In genomic region chr10:80180288-80180687, GRCm38 (mm10) we compare ENCODE assay signal across 9 mouse cellular contexts. TPM values are rescaled to one million over a fixed set of nuclear protein-coding genes. Genes with fewer than 3 reads are reported as not detected.
DNase-seq lines count a peak whose midpoint lies in the region; ATAC-seq and TF ChIP-seq lines count a peak whose summit lies in the region.
"Had no signal": no experiment of that assay in that cellular context is flagged by ENCODE, and none has a peak within 500 bp of the region (broad histone marks: within the 10 kb centered on the region; RNA-seq: fewer than 3 reads in every experiment).

No protein-coding gene starts in this region.

- 50% methylated on average over 6 of the region's 6 CpGs for WGBS in kidney, embryonic 16.5 days
- WGBS in kidney, adult 2 months, result 67% methylated on average over 6 of the region's 6 CpGs
- WGBS in embryonic facial prominence, embryonic 13.5 days, result 34% methylated on average over 6 of the region's 6 CpGs
- 45% methylated on average over 6 of the region's 6 CpGs for WGBS in hindbrain, embryonic 14.5 days
- 30% methylated on average over 6 of the region's 6 CpGs for WGBS in midbrain, embryonic 16.5 days

- no peaks in the 10 kb centered on the region for H3K9me3 ChIP-seq in kidney, embryonic 16.5 days (ENCODE audit: low read length)
- no peaks in the 10 kb centered on the region for H3K9me3 ChIP-seq in embryonic facial prominence, embryonic 13.5 days
- no peaks in the 10 kb centered on the region for H3K9me3 ChIP-seq in hindbrain, embryonic 14.5 days (ENCODE audit: control insufficient read depth, low read length)
- no peaks in the 10 kb centered on the region for H3K9me3 ChIP-seq in midbrain, embryonic 16.5 days (replicated peaks; ENCODE audit: control insufficient read depth, low read length, poor library complexity, severe bottlenecking)

- no peaks in the 10 kb centered on the region for H3K27me3 ChIP-seq in kidney, embryonic 16.5 days (ENCODE audit: insufficient read depth, low read length)
- H3K27me3 ChIP-seq in kidney, adult 2 months (replicated peaks; ENCODE audit: control insufficient read depth, insufficient read depth, low read length), result no peaks in the 10 kb centered on the region; the same call in 1 of the 2 replicates
- no peaks in the 10 kb centered on the region for H3K27me3 ChIP-seq in embryonic facial prominence, embryonic 13.5 days
- H3K27me3 ChIP-seq in hindbrain, embryonic 14.5 days (ENCODE audit: control insufficient read depth, insufficient read depth, low read length), result no peaks in the 10 kb centered on the region
- H3K27me3 ChIP-seq in midbrain, embryonic 16.5 days (ENCODE audit: control insufficient read depth, insufficient read depth, low read depth, low read length), result no peaks in the 10 kb centered on the region

- peaks cover 3% of the 10 kb centered on the region; the same call in 1 of the 2 replicates for H3K36me3 ChIP-seq in kidney, embryonic 16.5 days (ENCODE audit: insufficient read depth, low read length)
- no peaks in the 10 kb centered on the region for H3K36me3 ChIP-seq in kidney, adult 2 months (ENCODE audit: control insufficient read depth, insufficient read depth, low read length)
- peaks cover 22% of the 10 kb centered on the region for H3K36me3 ChIP-seq in embryonic facial prominence, embryonic 13.5 days
- 0 out of 2 replicates have a peak, but pooled peaks cover 4% of the 10 kb centered on the region for H3K36me3 ChIP-seq in hindbrain, embryonic 14.5 days (replicated peaks; ENCODE audit: control insufficient read depth, insufficient read depth)
- H3K36me3 ChIP-seq in midbrain, embryonic 16.5 days (ENCODE audit: control insufficient read depth, insufficient read depth, low read length), result no peaks in the 10 kb centered on the region

- peak overlapping the region; percentile 53 for H3K4me3 ChIP-seq in kidney, embryonic 16.5 days (ENCODE audit: low read length)
- H3K4me3 ChIP-seq in kidney, adult 2 months (ENCODE audit: insufficient read depth, low read depth, low read length), result no peak overlapping the region
- peak overlapping the region; percentile 76 for H3K4me3 ChIP-seq in embryonic facial prominence, embryonic 13.5 days
- H3K4me3 ChIP-seq in hindbrain, embryonic 14.5 days (replicated peaks; ENCODE audit: low read length), result peak overlapping the region; percentile 90
- peak overlapping the region; percentile 87 for H3K4me3 ChIP-seq in midbrain, embryonic 16.5 days (ENCODE audit: low read depth, low read length)

- no peak for ATAC-seq in kidney, embryonic 16.5 days (ENCODE audit: low FRiP score, low TSS enrichment)
- ATAC-seq in embryonic facial prominence, embryonic 13.5 days (ENCODE audit: insufficient number of reproducible peaks, insufficient read depth, low FRiP score, low TSS enrichment, low read depth), result no peak
- ATAC-seq in hindbrain, embryonic 14.5 days (ENCODE audit: low FRiP score), result no peak
- ATAC-seq in midbrain, embryonic 16.5 days, result no peak

- no peak for TF ChIP-seq CTCF in kidney, adult 2 months (conservative IDR thresholded peaks at IDR 0.05; ENCODE audit: insufficient read depth, insufficient read length, low read depth, low read length)

- no peak for DNase-seq in kidney, adult 2 months
- DNase-seq in hindbrain, embryonic 14.5 days (ENCODE audit: low spot score), result no peak
- no peak for DNase-seq in urinary bladder, postnatal 14 days (ENCODE audit: low spot score)
- DNase-seq in thymus, postnatal 14 days, result no peak
- DNase-seq in c-Kit-positive CD71-positive TER-119-positive erythroid progenitor cells, embryonic 14.5 days (ENCODE audit: low spot score), result no peak
- DNase-seq: kidney, adult 11 months had no signal

- H3K9ac ChIP-seq in kidney, embryonic 16.5 days (replicated peaks; ENCODE audit: low read length), result peak overlapping the region; percentile 75
- H3K9ac ChIP-seq in embryonic facial prominence, embryonic 13.5 days, result peak overlapping the region; percentile 97
- peak overlapping the region; percentile 97 for H3K9ac ChIP-seq in hindbrain, embryonic 14.5 days
- H3K9ac ChIP-seq in midbrain, embryonic 16.5 days (ENCODE audit: low read depth, low read length), result peak overlapping the region; percentile 94

- no peak for TF ChIP-seq POLR2A in kidney, adult 2 months (IDR thresholded peaks at IDR 0.05; ENCODE audit: low read depth, low read length)

- H3K4me2 ChIP-seq in kidney, embryonic 16.5 days (replicated peaks; ENCODE audit: low read depth, low read length), result peak overlapping the region; percentile 71
- H3K4me2 ChIP-seq in embryonic facial prominence, embryonic 13.5 days, result peak overlapping the region; percentile 89
- peak overlapping the region; percentile 80 for H3K4me2 ChIP-seq in hindbrain, embryonic 14.5 days (replicated peaks)
- peak overlapping the region; percentile 86 for H3K4me2 ChIP-seq in midbrain, embryonic 16.5 days (ENCODE audit: low read length)

- no peak overlapping the region for H3K27ac ChIP-seq in kidney, embryonic 16.5 days (ENCODE audit: low read length)
- no peak overlapping the region for H3K27ac ChIP-seq in kidney, adult 2 months (ENCODE audit: insufficient read depth, low read depth, low read length)
- H3K27ac ChIP-seq in embryonic facial prominence, embryonic 13.5 days, result peak overlapping the region; percentile 77
- no peak overlapping the region for H3K27ac ChIP-seq in hindbrain, embryonic 14.5 days
- peak overlapping the region; percentile 65; the same call in 1 of the 2 replicates for H3K27ac ChIP-seq in midbrain, embryonic 16.5 days (ENCODE audit: low read length)

- peaks cover 15% of the 10 kb centered on the region for H3K4me1 ChIP-seq in kidney, embryonic 16.5 days (ENCODE audit: insufficient read depth, low read length)
- no peaks in the 10 kb centered on the region for H3K4me1 ChIP-seq in kidney, adult 2 months (ENCODE audit: control insufficient read depth, insufficient read depth, low read length)
- peaks cover 23% of the 10 kb centered on the region for H3K4me1 ChIP-seq in embryonic facial prominence, embryonic 13.5 days
- peaks cover 22% of the 10 kb centered on the region for H3K4me1 ChIP-seq in hindbrain, embryonic 14.5 days (replicated peaks; ENCODE audit: control insufficient read depth, insufficient read depth, low read length)
- H3K4me1 ChIP-seq in midbrain, embryonic 16.5 days (ENCODE audit: control insufficient read depth, insufficient read depth, low read length), result peaks cover 18% of the 10 kb centered on the region

RNA-seq across cellular contexts. Expression of gene Efna2, which starts 1.0 kb away (rescaled TPM):
- 11.0 and 11.8 TPM in 2 replicates for polyA plus RNA-seq in kidney, embryonic 16.5 days (2015; fragmentation: Nextera tagmentation; extraction: Ambion mirVana)
- 1.5 TPM in 2 replicates for polyA plus RNA-seq in kidney, adult 2 months (2012; rRNA removed)
- polyA plus RNA-seq in embryonic facial prominence, embryonic 13.5 days (2015; fragmentation: Nextera tagmentation; extraction: Ambion mirVana), result 26.8 and 38.8 TPM in 2 replicates
- 25.9 and 26.2 TPM in 2 replicates for polyA plus RNA-seq in hindbrain, embryonic 14.5 days (2014; fragmentation: Nextera tagmentation; extraction: Ambion mirVana)
- 37.3 and 43.3 TPM in 2 replicates for polyA plus RNA-seq in midbrain, embryonic 16.5 days (2015; fragmentation: Nextera tagmentation; extraction: Ambion mirVana)

RNA-seq across cellular contexts. Expression of gene 1600002K03Rik, which starts 7.5 kb away (rescaled TPM):
- polyA plus RNA-seq in kidney, embryonic 16.5 days (2015; fragmentation: Nextera tagmentation; extraction: Ambion mirVana), result 15.2 and 15.3 TPM in 2 replicates
- polyA plus RNA-seq in kidney, adult 2 months (2012; rRNA removed), result 7.9 and 11.2 TPM in 2 replicates
- polyA plus RNA-seq in embryonic facial prominence, embryonic 13.5 days (2015; fragmentation: Nextera tagmentation; extraction: Ambion mirVana), result 11.0 and 11.6 TPM in 2 replicates
- 7.0 and 7.7 TPM in 2 replicates for polyA plus RNA-seq in hindbrain, embryonic 14.5 days (2014; fragmentation: Nextera tagmentation; extraction: Ambion mirVana)
- 11.0 and 11.4 TPM in 2 replicates for polyA plus RNA-seq in midbrain, embryonic 16.5 days (2015; fragmentation: Nextera tagmentation; extraction: Ambion mirVana)

RNA-seq across cellular contexts. Expression of gene Cirbp, which starts 14.5 kb away (rescaled TPM):
- 96.2 and 101 TPM in 2 replicates for polyA plus RNA-seq in kidney, embryonic 16.5 days (2015; fragmentation: Nextera tagmentation; extraction: Ambion mirVana)
- 86.7 and 87.8 TPM in 2 replicates for polyA plus RNA-seq in kidney, adult 2 months (2012; rRNA removed)
- polyA plus RNA-seq in embryonic facial prominence, embryonic 13.5 days (2015; fragmentation: Nextera tagmentation; extraction: Ambion mirVana), result 142 and 162 TPM in 2 replicates
- 203 and 252 TPM in 2 replicates for polyA plus RNA-seq in hindbrain, embryonic 14.5 days (2014; fragmentation: Nextera tagmentation; extraction: Ambion mirVana)
- polyA plus RNA-seq in midbrain, embryonic 16.5 days (2015; fragmentation: Nextera tagmentation; extraction: Ambion mirVana), result 380 and 398 TPM in 2 replicates

RNA-seq across cellular contexts. Expression of gene Midn, which starts 32.2 kb away (rescaled TPM):
- polyA plus RNA-seq in kidney, embryonic 16.5 days (2015; fragmentation: Nextera tagmentation; extraction: Ambion mirVana), result 15.9 and 16.8 TPM in 2 replicates
- 65.6 and 67.0 TPM in 2 replicates for polyA plus RNA-seq in kidney, adult 2 months (2012; rRNA removed)
- 21.2 and 25.7 TPM in 2 replicates for polyA plus RNA-seq in embryonic facial prominence, embryonic 13.5 days (2015; fragmentation: Nextera tagmentation; extraction: Ambion mirVana)
- polyA plus RNA-seq in hindbrain, embryonic 14.5 days (2014; fragmentation: Nextera tagmentation; extraction: Ambion mirVana), result 44.1 and 54.4 TPM in 2 replicates
- polyA plus RNA-seq in midbrain, embryonic 16.5 days (2015; fragmentation: Nextera tagmentation; extraction: Ambion mirVana), result 15.5 and 21.1 TPM in 2 replicates

RNA-seq across cellular contexts. Expression of gene Cbarp, which starts 39.7 kb away (rescaled TPM):
- 6.4 and 7.3 TPM in 2 replicates for polyA plus RNA-seq in kidney, embryonic 16.5 days (2015; fragmentation: Nextera tagmentation; extraction: Ambion mirVana)
- polyA plus RNA-seq in kidney, adult 2 months (2012; rRNA removed), result 8.1 and 8.7 TPM in 2 replicates
- 6.8 and 9.8 TPM in 2 replicates for polyA plus RNA-seq in embryonic facial prominence, embryonic 13.5 days (2015; fragmentation: Nextera tagmentation; extraction: Ambion mirVana)
- 93.4 and 96.4 TPM in 2 replicates for polyA plus RNA-seq in hindbrain, embryonic 14.5 days (2014; fragmentation: Nextera tagmentation; extraction: Ambion mirVana)
- polyA plus RNA-seq in midbrain, embryonic 16.5 days (2015; fragmentation: Nextera tagmentation; extraction: Ambion mirVana), result 70.3 and 81.6 TPM in 2 replicates

Comparison
In these comparisons a context has a peak if more than half of its experiments do, and no peak if none do; other contexts are left out.
1. H3K27ac ChIP-seq: peak in embryonic facial prominence, embryonic 13.5 days (single experiment) and midbrain, embryonic 16.5 days (single experiment); none in kidney, embryonic 16.5 days (single experiment), kidney, adult 2 months (single experiment) and hindbrain, embryonic 14.5 days (single experiment).
2. Peak in every context shown above with its lines, with median percentiles within 50 percentile points of each other: H3K4me2 ChIP-seq and H3K9ac ChIP-seq.